7 mouse cellular contexts compared by ENCODE assay signal in the genomic region with DNA sequence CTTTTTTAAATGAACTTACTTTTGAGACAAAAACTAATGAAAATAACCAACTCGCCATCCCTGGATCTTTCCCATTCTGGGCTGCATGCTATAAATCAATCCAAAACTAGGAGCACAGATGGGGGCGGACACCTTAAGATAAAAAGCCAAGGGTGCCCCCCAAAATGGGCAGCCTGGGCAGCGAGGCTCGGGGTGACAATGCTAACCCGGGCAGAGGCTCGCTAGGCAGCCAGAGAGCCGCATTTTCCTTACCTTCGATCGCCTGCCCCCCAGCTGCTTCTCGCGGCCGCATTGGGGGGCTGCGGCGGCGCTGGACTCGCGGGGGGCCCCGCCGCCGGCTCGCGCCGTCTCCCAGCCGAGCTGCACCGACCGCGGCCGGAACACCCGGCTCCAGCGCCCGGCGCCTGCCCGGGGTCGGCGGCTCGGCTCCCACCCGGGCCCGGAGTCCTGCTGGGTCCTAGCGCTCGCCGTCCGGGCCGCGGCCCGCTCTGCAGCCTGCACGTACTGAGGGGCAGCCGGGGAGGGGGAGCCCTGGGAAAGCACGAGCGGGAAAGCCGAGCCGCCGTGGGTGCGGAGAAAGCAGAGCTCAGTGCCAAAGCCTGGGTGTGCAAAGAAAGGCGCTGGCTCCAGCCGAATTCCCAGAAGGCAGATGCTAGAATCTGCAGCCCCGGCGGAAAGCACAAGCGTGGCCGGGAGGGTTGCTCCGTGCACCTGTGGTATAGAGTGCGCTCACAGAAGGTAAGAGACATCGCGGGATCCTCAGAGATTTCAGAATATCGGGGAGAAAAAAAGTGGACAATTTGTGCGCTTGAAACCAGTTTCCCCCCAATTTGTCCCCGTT. TPM values are rescaled to one million over a fixed set of nuclear protein-coding genes. Genes with fewer than 3 reads are reported as not detected.
A peak's percentile ranks its signal among the peaks of the same experiment; 100 is the strongest.
DNase-seq lines count a peak whose midpoint lies in the region; ATAC-seq lines count a peak whose summit lies in the region.

A gene (minus strand): TSS at position 364 of the 841 bp plus-strand sequence.

- peak within 1 kb of the TSS; percentile 83 for H3K27ac ChIP-seq in intestine, embryonic 14.5 days (ENCODE audit: low read depth)

- H3K4me3 ChIP-seq in intestine, embryonic 14.5 days (ENCODE audit: low read depth, low read length), result peak within 1 kb of the TSS; percentile 78

- H3K36me3 ChIP-seq in intestine, embryonic 14.5 days (ENCODE audit: control insufficient read depth, insufficient read depth, low read length), result no peaks in the 10 kb centered on the region

- WGBS in intestine, embryonic 14.5 days, result under 1% methylated on average over 66 of the region's 66 CpGs

- peak within 1 kb of the TSS; percentile 88 for H3K9ac ChIP-seq in intestine, embryonic 14.5 days (ENCODE audit: low read length)

- intact Hi-C loops in gastrocnemius, postnatal 36 days (cut with DNase I), result loop anchor here (5.0 kb wide), 2 partner anchors 64 to 171 kb away; no protein-coding TSS in a partner anchor
- intact Hi-C loops in left cerebral cortex, postnatal 36 days (cut with DNase I), result loop anchor here (1.0 to 5.0 kb wide), 4 partner anchors 64 to 466 kb away; no protein-coding TSS in a partner anchor

- no peaks in the 10 kb centered on the region for H3K9me3 ChIP-seq in intestine, embryonic 14.5 days (ENCODE audit: control insufficient read depth, low read length)

- peak within 1 kb of the TSS; percentile 61 for H3K4me2 ChIP-seq in intestine, embryonic 14.5 days (ENCODE audit: low read length)

- H3K27me3 ChIP-seq in intestine, embryonic 14.5 days (replicated peaks; ENCODE audit: control insufficient read depth, insufficient read depth, low read length), result no peaks in the 10 kb centered on the region

- ATAC-seq in intestine, embryonic 14.5 days (replicated peaks; ENCODE audit: low FRiP score, low TSS enrichment, low read depth), result peak; percentile 90

- peaks cover 21% of the 10 kb centered on the region for H3K4me1 ChIP-seq in intestine, embryonic 14.5 days (replicated peaks; ENCODE audit: control insufficient read depth, insufficient read depth, low read length)

- peak; percentile 88 for DNase-seq in adrenal gland, adult 2 months
- DNase-seq in embryo, embryonic 11.5 days (ENCODE audit: low read depth, low spot score), result peak; percentile 67
- peak; percentile 67 for DNase-seq in gastrocnemius, postnatal 36 days
- peak; percentile 90 for DNase-seq in intestine, embryonic 14.5 days (ENCODE audit: low spot score)
- DNase-seq in left cerebral cortex, postnatal 36 days (ENCODE audit: low spot score in 2 of 2), result peak; percentile 76 to 80
- DNase-seq in mesoderm, embryonic 11.5 days (ENCODE audit: low read depth, low spot score), result peak; percentile 82
- DNase-seq in right cerebral cortex, postnatal 36 days (ENCODE audit: low spot score in 2 of 2), result peak; percentile 37 to 45

RNA-seq across cellular contexts. Expression of the gene that starts here (rescaled TPM):
- total RNA-seq in adrenal gland, adult 2 months (2021), result 10 to 100 TPM; 60.7 to 62.1 TPM
- 22.0 and 27.6 TPM in 2 replicates for polyA plus RNA-seq in adrenal gland, adult 2 months (2012; rRNA removed)
- 100 to 1,000 TPM; 164 to 192 TPM for total RNA-seq in gastrocnemius, postnatal 36 days (2021)
- 74.3 and 75.9 TPM in 2 replicates for polyA plus RNA-seq in intestine, embryonic 14.5 days (2014; fragmentation: Nextera tagmentation; extraction: Ambion mirVana)
- 10 to 100 TPM; 49.9 to 51.2 TPM for total RNA-seq in left cerebral cortex, postnatal 36 days (2021)

Comparison
In these comparisons a context has a peak if more than half of its experiments do, and no peak if none do; other contexts are left out.
1. Peak in every context shown above with its lines: DNase-seq, ATAC-seq, H3K4me3 ChIP-seq and H3K27ac ChIP-seq.